Mouse (Mus musculus) heart, postnatal 0 days (tissue): ENCODE results near the gene Stmn1.

Experiments used
- CTCF ChIP-seq: IDR thresholded peaks from 2 replicates; pipeline ENCODE4 v1.5.1; 2016; ENCODE audit warnings: antibody characterized with exemption, control low read depth, low read depth
- EP300 ChIP-seq: IDR thresholded peaks from 2 replicates; pipeline ENCODE4 v1.6.1; 2016; ENCODE audit warnings: antibody characterized with exemption, low read depth

GRCm38 (mm10) chr4:134481270-134481669, 13.2 kb downstream of the Stmn1 start:
- TF ChIP-seq CTCF (no peak), EP300 (no peak)
